Mouse (Mus musculus): ENCODE measurements around the gene Gm20604. TPM values are rescaled to one million over a fixed set of nuclear protein-coding genes. Genes with fewer than 3 reads are reported as not detected.

Gene Gm20604
- total RNA-seq, 1 experiment, result 10.1 TPM

DNA sequence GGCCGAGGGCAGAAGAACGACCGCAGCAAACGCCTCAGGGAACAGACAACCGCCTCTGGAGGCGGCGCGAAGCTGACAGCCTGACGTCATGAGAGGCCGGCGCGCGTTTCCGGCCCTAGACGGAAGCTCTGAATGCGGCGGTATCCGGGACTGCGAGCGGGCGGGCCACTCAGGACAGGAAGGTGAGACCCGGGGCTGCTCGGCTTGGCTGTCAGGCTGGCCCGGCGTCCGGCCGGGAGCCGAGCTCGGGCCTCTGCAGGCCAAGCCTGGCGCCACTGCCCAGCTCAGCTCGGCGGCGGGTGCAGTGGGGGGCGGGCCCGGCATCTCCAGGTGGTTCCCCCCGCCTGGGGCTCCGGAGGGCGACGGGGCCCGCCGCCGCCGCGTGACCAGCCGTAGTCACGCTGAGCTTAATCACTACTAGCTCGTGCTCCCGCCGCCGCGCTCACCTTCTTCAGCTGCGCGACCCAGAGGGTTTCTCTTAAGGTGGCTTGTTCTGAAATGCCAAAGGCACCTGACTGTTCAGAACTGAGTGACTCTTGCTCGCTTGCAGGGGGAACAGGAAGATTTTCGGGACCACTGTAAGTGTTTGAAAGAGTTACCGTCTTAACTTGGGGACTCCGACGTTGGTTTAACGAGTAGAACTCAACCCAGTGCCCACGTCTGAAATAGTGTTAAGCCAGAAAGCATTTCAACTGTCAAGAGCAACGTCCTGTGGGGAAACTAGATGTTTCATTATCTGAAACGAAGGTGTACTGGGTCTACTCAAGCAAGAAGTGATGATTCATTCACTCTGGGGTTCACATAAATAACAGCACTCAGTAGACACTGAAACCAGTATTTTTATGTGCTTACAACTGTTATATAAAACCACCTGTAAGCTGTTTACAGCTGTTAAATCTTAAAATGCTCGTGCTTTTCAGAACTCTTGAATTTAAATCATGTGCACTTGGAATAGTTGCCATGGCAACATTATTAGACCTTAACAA, 14.6 kb downstream of the Gm20604 start, which contains the start of the genes Moap1 and Tmem251:
Moap1 (minus strand) TSS at position 73 of the 986 bp plus-strand sequence.
Tmem251 (plus strand) TSS at position 174 of the 986 bp plus-strand sequence.
- Histone ChIP-seq H3K9ac (ENCODE audit: insufficient read depth, low read depth, low read length, poor library complexity, severe bottlenecking) (peak within 1 kb of the TSS; percentile 82), H3K9me3 (ENCODE audit: control insufficient read depth, insufficient read depth, low read depth, low read length) (no peaks in the 10 kb centered on the region), H3K27ac (ENCODE audit: insufficient read depth, low read depth, low read length, poor library complexity, severe bottlenecking) (peak within 1 kb of the TSS; percentile 70), H3K4me3 (ENCODE audit: insufficient read depth in 1 of 2, low read depth in 1 of 2, low read length in 2 of 2, poor library complexity in 1 of 2, severe bottlenecking in 1 of 2) (peak within 1 kb of the TSS; percentile 76 to 96), H3K4me1 (ENCODE audit: control insufficient read depth in 2 of 2, insufficient read depth in 2 of 2, low read length in 2 of 2, poor library complexity in 1 of 2) (no peaks in the 10 kb centered on the region; a peak in 1 of 4 replicates), H3K36me3 (ENCODE audit: control insufficient read depth, insufficient read depth, low read length, poor library complexity, severe bottlenecking) (peaks cover 3% of the 10 kb centered on the region)
- DNase-seq (ENCODE audit: low read depth, low spot score), result no peak
- TF ChIP-seq HCFC1 (IDR thresholded peaks at IDR 0.05; ENCODE audit: borderline replicate concordance, insufficient read depth, low read length) (0 out of 2 replicates have a peak, but pooled peaks have one; percentile 42), MAFK (IDR thresholded peaks at IDR 0.05; ENCODE audit: insufficient read depth, low read depth, low read length) (no peak)
- in situ Hi-C loops (cut with MboI; ENCODE audit: low sequenced_read_pairs in 2 of 2, unreplicated experiment in 2 of 2), result loop anchor here in 1 of 2 experiments (25.0 kb wide), 1 partner anchor 232 kb away; no protein-coding TSS in a partner anchor

DNA sequence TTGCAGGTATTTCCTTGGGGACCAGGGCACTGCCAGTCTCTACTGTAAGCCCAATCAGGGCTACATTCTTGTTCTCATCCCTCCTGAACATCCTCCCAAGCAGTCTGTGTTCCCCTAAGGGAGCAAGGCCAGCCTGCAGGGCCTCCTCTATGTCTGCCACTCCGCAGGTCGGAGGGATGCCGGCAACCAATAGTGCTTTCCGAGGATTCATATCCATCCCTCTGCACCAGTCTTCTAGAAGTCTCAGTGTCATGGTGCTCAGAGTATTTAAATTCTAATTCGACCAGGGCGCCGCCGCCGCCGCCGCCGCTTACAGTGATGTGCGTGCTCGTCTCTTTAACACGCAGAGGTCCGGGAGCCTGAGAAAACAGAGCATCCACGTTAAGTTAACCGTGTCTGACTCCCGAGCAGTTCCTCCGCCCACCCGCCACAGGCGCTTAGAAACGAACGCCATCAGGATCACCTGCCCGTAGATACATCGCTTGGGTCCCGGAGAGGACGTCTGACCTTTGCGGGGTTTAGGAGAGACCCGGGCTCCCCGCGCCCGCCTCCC, 15.4 kb downstream of the Gm20604 start:
- H3K9me3 ChIP-seq (ENCODE audit: control insufficient read depth, insufficient read depth, low read depth, low read length), result no peaks in the 10 kb centered on the region
- no peaks in the 10 kb centered on the region; a peak in 1 of 4 replicates for H3K4me1 ChIP-seq (ENCODE audit: control insufficient read depth in 2 of 2, insufficient read depth in 2 of 2, low read length in 2 of 2, poor library complexity in 1 of 2)
- DNase-seq (ENCODE audit: low read depth, low spot score), result no peak
- 0 out of 2 replicates have a peak overlapping the region, but pooled peaks have one; percentile 17 for H3K27ac ChIP-seq (ENCODE audit: insufficient read depth, low read depth, low read length, poor library complexity, severe bottlenecking)
- in situ Hi-C loops (cut with MboI; ENCODE audit: low sequenced_read_pairs in 2 of 2, unreplicated experiment in 2 of 2), result loop anchor here in 1 of 2 experiments (25.0 kb wide), 1 partner anchor 231 kb away; no protein-coding TSS in a partner anchor
- no peaks in the 10 kb centered on the region; the same call in none of the 2 replicates for H3K36me3 ChIP-seq (ENCODE audit: control insufficient read depth, insufficient read depth, low read length, poor library complexity, severe bottlenecking)
- peak overlapping the region; percentile 76 to 96 for H3K4me3 ChIP-seq (ENCODE audit: insufficient read depth in 1 of 2, low read depth in 1 of 2, low read length in 2 of 2, poor library complexity in 1 of 2, severe bottlenecking in 1 of 2)
- H3K9ac ChIP-seq (ENCODE audit: insufficient read depth, low read depth, low read length, poor library complexity, severe bottlenecking), result peak overlapping the region; percentile 77
- TF ChIP-seq HCFC1 (IDR thresholded peaks at IDR 0.05; ENCODE audit: borderline replicate concordance, insufficient read depth, low read length) (no peak), ZC3H11A (IDR thresholded peaks at IDR 0.05; ENCODE audit: borderline replicate concordance, low read depth, low read length) (no peak), CHD2 (IDR thresholded peaks at IDR 0.05; ENCODE audit: low read depth, low read length) (no peak), MAFK (IDR thresholded peaks at IDR 0.05; ENCODE audit: insufficient read depth, low read depth, low read length) (no peak), ZNF384 (IDR thresholded peaks at IDR 0.05; ENCODE audit: low read depth, low read length) (no peak)

DNA sequence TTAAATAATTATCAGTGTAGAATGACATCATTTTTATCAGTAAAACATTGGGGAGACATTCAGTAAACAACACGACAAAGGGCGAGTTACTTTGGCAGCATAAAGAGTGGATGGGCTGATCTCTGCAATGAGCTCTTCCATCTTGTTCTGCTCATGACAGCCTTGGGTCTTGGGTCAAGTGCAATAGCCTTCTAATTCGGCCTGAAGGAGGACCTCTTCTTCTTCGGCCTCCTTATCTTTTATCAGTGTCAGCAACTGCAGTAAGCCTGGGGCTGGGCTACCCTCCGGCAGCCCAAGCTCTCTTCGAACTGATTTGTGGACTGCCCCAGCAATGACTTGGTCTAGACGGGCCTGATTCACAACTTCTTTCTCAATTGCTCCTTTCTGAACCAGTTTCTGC, 16.4 kb downstream of the Gm20604 start:
- Histone ChIP-seq H3K36me3 (ENCODE audit: control insufficient read depth, insufficient read depth, low read length, poor library complexity, severe bottlenecking) (no peaks in the 10 kb centered on the region; the same call in 1 of the 2 replicates), H3K9ac (ENCODE audit: insufficient read depth, low read depth, low read length, poor library complexity, severe bottlenecking) (no peak overlapping the region; the same call in 1 of the 2 replicates), H3K4me3 (ENCODE audit: insufficient read depth in 1 of 2, low read depth in 1 of 2, low read length in 2 of 2, poor library complexity in 1 of 2, severe bottlenecking in 1 of 2) (no peak overlapping the region), H3K4me1 (ENCODE audit: control insufficient read depth in 2 of 2, insufficient read depth in 2 of 2, low read length in 2 of 2, poor library complexity in 1 of 2) (no peaks in the 10 kb centered on the region; a peak in 1 of 4 replicates), H3K9me3 (ENCODE audit: control insufficient read depth, insufficient read depth, low read depth, low read length) (no peaks in the 10 kb centered on the region), H3K27ac (ENCODE audit: insufficient read depth, low read depth, low read length, poor library complexity, severe bottlenecking) (no peak overlapping the region)
- in situ Hi-C loops (cut with MboI; ENCODE audit: low sequenced_read_pairs in 2 of 2, unreplicated experiment in 2 of 2), result loop anchor here in 1 of 2 experiments (25.0 kb wide), 1 partner anchor 230 kb away; no protein-coding TSS in a partner anchor
- no peak for DNase-seq (ENCODE audit: low read depth, low spot score)
- TF ChIP-seq CHD2 (IDR thresholded peaks at IDR 0.05; ENCODE audit: low read depth, low read length) (no peak), ZC3H11A (IDR thresholded peaks at IDR 0.05; ENCODE audit: borderline replicate concordance, low read depth, low read length) (no peak), MAFK (IDR thresholded peaks at IDR 0.05; ENCODE audit: insufficient read depth, low read depth, low read length) (no peak), HCFC1 (IDR thresholded peaks at IDR 0.05; ENCODE audit: borderline replicate concordance, insufficient read depth, low read length) (no peak), ZNF384 (IDR thresholded peaks at IDR 0.05; ENCODE audit: low read depth, low read length) (no peak)

DNA sequence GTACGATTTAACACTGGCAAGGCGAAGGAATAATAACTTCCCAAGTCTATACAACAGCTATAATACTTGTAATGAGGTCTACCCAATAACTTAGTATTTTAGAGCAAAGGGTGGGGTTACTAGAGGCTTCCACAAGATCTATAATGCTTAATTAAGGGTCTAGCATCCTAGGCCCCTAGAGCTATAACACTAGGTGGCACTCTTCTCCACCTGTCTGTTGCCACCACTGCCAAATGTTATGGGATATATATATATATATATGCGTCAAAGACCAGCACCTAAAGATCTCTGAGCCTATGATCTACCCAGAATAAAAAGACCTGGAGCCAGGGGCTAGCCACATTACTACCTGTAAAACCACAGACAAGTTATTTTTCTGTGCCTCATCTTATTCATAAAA, 18.2 kb downstream of the Gm20604 start:
- in situ Hi-C loops (cut with MboI; ENCODE audit: low sequenced_read_pairs in 2 of 2, unreplicated experiment in 2 of 2), result loop anchor here in 1 of 2 experiments (25.0 kb wide), 1 partner anchor 228 kb away; no protein-coding TSS in a partner anchor
- no peaks in the 10 kb centered on the region; the same call in 1 of the 2 replicates for H3K36me3 ChIP-seq (ENCODE audit: control insufficient read depth, insufficient read depth, low read length, poor library complexity, severe bottlenecking)
- no peaks in the 10 kb centered on the region; a peak in 1 of 4 replicates for H3K4me1 ChIP-seq (ENCODE audit: control insufficient read depth in 2 of 2, insufficient read depth in 2 of 2, low read length in 2 of 2, poor library complexity in 1 of 2)
- H3K4me3 ChIP-seq (ENCODE audit: insufficient read depth in 1 of 2, low read depth in 1 of 2, low read length in 2 of 2, poor library complexity in 1 of 2, severe bottlenecking in 1 of 2), result no peak overlapping the region
- no peak overlapping the region for H3K27ac ChIP-seq (ENCODE audit: insufficient read depth, low read depth, low read length, poor library complexity, severe bottlenecking)
- no peak overlapping the region for H3K9ac ChIP-seq (ENCODE audit: insufficient read depth, low read depth, low read length, poor library complexity, severe bottlenecking)
- no peaks in the 10 kb centered on the region for H3K9me3 ChIP-seq (ENCODE audit: control insufficient read depth, insufficient read depth, low read depth, low read length)
- no peak for DNase-seq (ENCODE audit: low read depth, low spot score)
- TF ChIP-seq ZC3H11A (IDR thresholded peaks at IDR 0.05; ENCODE audit: borderline replicate concordance, low read depth, low read length) (no peak), MAFK (IDR thresholded peaks at IDR 0.05; ENCODE audit: insufficient read depth, low read depth, low read length) (no peak), ZNF384 (IDR thresholded peaks at IDR 0.05; ENCODE audit: low read depth, low read length) (no peak), HCFC1 (IDR thresholded peaks at IDR 0.05; ENCODE audit: borderline replicate concordance, insufficient read depth, low read length) (no peak), CHD2 (IDR thresholded peaks at IDR 0.05; ENCODE audit: low read depth, low read length) (no peak)
